Mouse (Mus musculus) cerebellum, adult (tissue): Measurements from ENCODE around the gene Arcn1.

Source experiments
- ATAC-seq: cut with Nextera tagmentation; 2 replicates; pipeline ENCODE4 v1.9.2; 2017; ENCODE audit warnings: mild to moderate bottlenecking, moderate library complexity, mixed read lengths; ENCODE audit not compliant: insufficient number of reproducible peaks, low FRiP score, low TSS enrichment

Arcn1 gene

GRCm38 (mm10) chr9:44693071-44693470 is 74.6 kb downstream of the Arcn1 start:
- peak; percentile 38; the same call in 1 of the 2 replicates for ATAC-seq

DNA sequence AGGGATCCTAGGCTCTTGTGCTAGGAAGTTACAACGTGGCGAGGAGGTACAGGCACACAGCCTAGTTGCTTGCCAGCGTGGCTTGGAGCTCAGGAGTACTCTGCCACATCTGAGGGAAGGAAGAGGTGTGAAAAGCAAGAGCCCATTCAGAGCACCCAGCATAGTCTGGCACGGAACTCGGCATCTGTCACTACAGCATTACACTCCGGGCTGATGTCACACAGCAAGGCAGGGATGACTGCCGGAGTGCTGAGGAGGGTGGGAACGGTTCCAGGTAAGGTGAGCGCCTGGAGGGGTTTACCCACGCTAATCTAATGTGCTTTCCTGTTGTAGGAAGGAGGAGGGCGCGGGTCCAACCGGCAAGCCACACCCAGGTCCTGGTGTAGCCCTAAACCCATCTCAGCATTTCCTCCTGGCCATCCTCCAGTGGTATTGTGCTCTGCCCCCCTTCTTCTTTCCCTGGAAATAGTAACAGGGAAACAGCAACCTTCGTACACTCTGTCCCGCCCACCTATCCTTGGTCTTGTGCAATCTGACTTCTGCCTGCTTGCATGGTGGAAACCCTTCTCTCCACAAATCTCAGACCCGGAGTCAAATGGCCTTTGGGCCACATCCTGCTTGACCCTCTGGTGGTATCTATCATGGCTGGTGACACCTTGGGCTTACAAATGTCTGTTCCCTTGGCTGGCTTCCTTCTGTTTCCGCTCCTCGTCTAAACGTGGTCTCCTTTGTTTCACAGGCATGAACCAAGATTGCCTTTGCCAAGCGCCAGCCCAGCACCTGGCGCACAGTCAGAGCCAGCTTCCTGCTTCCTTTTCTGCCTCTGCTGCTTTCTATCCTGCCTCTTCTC is 75.7 kb downstream of the Arcn1 start:
- ATAC-seq = peak; percentile 65; the same call in 1 of the 2 replicates
